Mouse (Mus musculus) embryo, embryonic 9.5 days (tissue): Measurements from ENCODE around the gene Crim1.
"Not testable (repeated sequence)": the region's sequence is repeated elsewhere in the genome, so short reads cannot be mapped to it uniquely, and the experiment has no call there.

Source experiments
- DNase-seq: peaks from one replicate; pipeline ENCODE4 v3.0.0-alpha.2; 2017; ENCODE audit errors: extremely low spot score

The Crim1 gene

GRCm38 (mm10) chr17:78250149-78250938 lies 50.3 kb downstream of the Crim1 start:
- no peak for DNase-seq

- not testable (repeated sequence) for DNase-seq
Measured at GRCm38 (mm10) chr17:78253587-78253986, 53.5 kb downstream of the Crim1 start.

GRCm38 (mm10) chr17:78254256-78254655 lies 54.2 kb downstream of the Crim1 start:
- no peak for DNase-seq

GRCm38 (mm10) chr17:78255711-78256110 lies 55.7 kb downstream of the Crim1 start:
- no peak for DNase-seq

GRCm38 (mm10) chr17:78256534-78256933 lies 56.5 kb downstream of the Crim1 start:
- no peak for DNase-seq

- no peak for DNase-seq
Measured at GRCm38 (mm10) chr17:78261684-78262083, 61.6 kb downstream of the Crim1 start.

GRCm38 (mm10) chr17:78264116-78264515 lies 64.1 kb downstream of the Crim1 start:
- no peak for DNase-seq

- no peak for DNase-seq
Measured at GRCm38 (mm10) chr17:78265135-78265534, 65.1 kb downstream of the Crim1 start.

- no peak for DNase-seq
Measured at GRCm38 (mm10) chr17:78266271-78266670, 66.2 kb downstream of the Crim1 start.

GRCm38 (mm10) chr17:78268591-78268990 lies 68.5 kb downstream of the Crim1 start:
- no peak for DNase-seq

GRCm38 (mm10) chr17:78269311-78269710 lies 69.3 kb downstream of the Crim1 start:
- no peak for DNase-seq

- no peak for DNase-seq
Measured at GRCm38 (mm10) chr17:78270019-78270418, 70.0 kb downstream of the Crim1 start.

- DNase-seq = no peak
Measured at GRCm38 (mm10) chr17:78271731-78272130, 71.7 kb downstream of the Crim1 start.

GRCm38 (mm10) chr17:78272142-78272541 lies 72.1 kb downstream of the Crim1 start:
- DNase-seq = no peak

GRCm38 (mm10) chr17:78272713-78273483 lies 72.8 kb downstream of the Crim1 start:
- no peak for DNase-seq

- no peak for DNase-seq
Measured at GRCm38 (mm10) chr17:78273875-78274274, 73.8 kb downstream of the Crim1 start.

- DNase-seq = no peak
Measured at GRCm38 (mm10) chr17:78274609-78275506, 74.8 kb downstream of the Crim1 start.

- DNase-seq = no peak
Measured at GRCm38 (mm10) chr17:78275507-78275813, 75.4 kb downstream of the Crim1 start.

- no peak for DNase-seq
Measured at GRCm38 (mm10) chr17:78279191-78279590, 79.1 kb downstream of the Crim1 start.

- no peak for DNase-seq
Measured at GRCm38 (mm10) chr17:78280991-78281712, 81.1 kb downstream of the Crim1 start.

GRCm38 (mm10) chr17:78283271-78283992 lies 83.4 kb downstream of the Crim1 start:
- no peak for DNase-seq
